Mouse (Mus musculus) liver, postnatal 0 days (tissue): ENCODE measurements around the gene a.

Source experiments
- CTCF ChIP-seq: sonication (generic); IDR thresholded peaks from 2 replicates; pipeline ENCODE4 v1.5.1; 2016; ENCODE audit warnings: antibody characterized with exemption, low read depth
- EP300 ChIP-seq: IDR thresholded peaks from 2 replicates; pipeline ENCODE4 v1.6.1; 2016; ENCODE audit warnings: antibody characterized with exemption, low read depth, mild to moderate bottlenecking

- TF ChIP-seq CTCF, result no peak
- TF ChIP-seq EP300, result no peak
These were observed 279.8 kb downstream of the a start for GRCm38 (mm10) chr2:155071027-155071426.
